15 mouse cellular contexts compared by ENCODE assay signal in the genomic region with DNA sequence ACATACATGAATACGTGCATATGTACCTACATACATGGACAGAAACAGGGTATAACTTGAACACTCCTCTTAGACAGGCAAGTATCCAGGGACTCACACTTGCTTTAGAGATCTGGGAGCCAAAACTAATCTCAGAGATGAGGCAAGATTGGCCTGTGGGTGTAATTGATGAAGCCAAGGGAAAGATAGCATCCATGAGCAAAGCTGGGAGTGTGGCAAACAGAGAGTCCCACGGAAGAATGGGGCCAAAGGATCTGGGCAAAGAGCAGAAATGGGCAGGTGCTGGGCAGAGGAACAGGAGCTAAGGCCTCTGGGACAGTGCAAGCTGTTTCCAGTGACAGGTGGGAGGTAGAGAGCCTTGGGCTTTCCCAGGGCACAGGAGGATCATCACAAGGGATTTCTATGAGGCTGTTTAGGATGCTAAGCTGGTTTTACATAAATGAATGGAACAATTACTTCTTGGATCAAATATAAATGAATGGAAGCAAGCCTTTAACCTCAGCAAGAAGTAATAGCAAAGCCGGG.
"Had no signal": no experiment of that assay in that cellular context is flagged by ENCODE, and none has a peak within 500 bp of the region (broad histone marks: within the 10 kb centered on the region; RNA-seq: fewer than 3 reads in every experiment).

No protein-coding gene starts in this region.

- H3K9ac ChIP-seq: lung, embryonic 14.5 days; midbrain, embryonic 13.5 days; neural tube, embryonic 12.5 days; stomach, embryonic 15.5 days had no signal

- H3K4me1 ChIP-seq: midbrain, embryonic 10.5 days; neural tube, embryonic 12.5 days; stomach, embryonic 15.5 days had no signal

- H3K27me3 ChIP-seq: midbrain, embryonic 13.5 days; neural tube, embryonic 12.5 days; stomach, embryonic 15.5 days had no signal

- DNase-seq: lung, adult 18-20 months; lung, embryonic 14.5 days; lung, postnatal 10 days; lung, postnatal 4 days; right cerebral cortex, postnatal 14 days; thymus, adult 2 months; thymus, postnatal 25 days; thymus, postnatal 4 days had no signal

- H3K27ac ChIP-seq: midbrain, embryonic 10.5 days; midbrain, embryonic 13.5 days; neural tube, embryonic 12.5 days; stomach, embryonic 15.5 days; stomach, postnatal 0 days had no signal

- H3K36me3 ChIP-seq: midbrain, embryonic 10.5 days; midbrain, embryonic 13.5 days; neural tube, embryonic 12.5 days; stomach, embryonic 15.5 days had no signal

- H3K9me3 ChIP-seq: midbrain, embryonic 10.5 days; midbrain, embryonic 13.5 days; neural tube, embryonic 12.5 days; stomach, embryonic 15.5 days had no signal

- ATAC-seq: midbrain, embryonic 13.5 days; midbrain, embryonic 16.5 days had no signal

- H3K4me2 ChIP-seq: lung, embryonic 14.5 days; midbrain, embryonic 13.5 days; neural tube, embryonic 12.5 days; stomach, embryonic 15.5 days had no signal

- H3K4me3 ChIP-seq: midbrain, embryonic 10.5 days; midbrain, embryonic 13.5 days; myocyte; neural tube, embryonic 12.5 days; stomach, embryonic 15.5 days had no signal
